Mouse (Mus musculus): Measurements from ENCODE around the gene Rtp4. TPM values are rescaled to one million over a fixed set of nuclear protein-coding genes. Genes with fewer than 3 reads are reported as not detected.
A peak's percentile ranks its signal among the peaks of the same experiment; 100 is the strongest.

The Rtp4 gene
- polyA plus RNA-seq, 1 experiment from 2014 or later, result 5.1 TPM

DNA sequence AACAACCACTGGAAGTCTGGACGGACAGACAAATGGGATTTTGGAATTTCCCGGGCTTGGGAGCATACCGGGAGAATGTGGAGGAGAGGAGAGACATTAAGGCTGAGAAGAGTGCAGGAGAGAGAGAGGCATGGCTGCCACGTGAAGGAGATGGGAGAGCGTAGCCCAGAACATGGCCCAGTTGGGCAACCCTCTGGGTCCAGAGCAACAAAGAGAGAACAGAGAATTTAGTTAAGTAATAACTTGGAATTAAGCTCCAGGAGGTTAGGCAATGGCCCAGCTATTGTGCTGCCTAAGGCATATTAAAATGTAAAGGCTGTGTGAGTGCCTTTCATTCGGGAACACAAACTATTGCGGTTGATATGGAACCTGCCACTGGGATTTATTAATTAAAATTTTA, 86.6 kb downstream of the Rtp4 start:
- Histone ChIP-seq H3K4me3 (no peak overlapping the region), H3K9ac (no peak overlapping the region), H3K4me2 (replicated peaks) (no peak overlapping the region), H3K36me3 (no peaks in the 10 kb centered on the region), H3K4me1 (peaks cover 18% of the 10 kb centered on the region; the same call in 1 of the 2 replicates), H3K27ac (no peak overlapping the region), H3K9me3 (no peaks in the 10 kb centered on the region), H3K27me3 (no peaks in the 10 kb centered on the region)
- WGBS, result 89% methylated on average over 7 of the region's 7 CpGs
- ATAC-seq (ENCODE audit: low FRiP score, low read depth), result no peak

DNA sequence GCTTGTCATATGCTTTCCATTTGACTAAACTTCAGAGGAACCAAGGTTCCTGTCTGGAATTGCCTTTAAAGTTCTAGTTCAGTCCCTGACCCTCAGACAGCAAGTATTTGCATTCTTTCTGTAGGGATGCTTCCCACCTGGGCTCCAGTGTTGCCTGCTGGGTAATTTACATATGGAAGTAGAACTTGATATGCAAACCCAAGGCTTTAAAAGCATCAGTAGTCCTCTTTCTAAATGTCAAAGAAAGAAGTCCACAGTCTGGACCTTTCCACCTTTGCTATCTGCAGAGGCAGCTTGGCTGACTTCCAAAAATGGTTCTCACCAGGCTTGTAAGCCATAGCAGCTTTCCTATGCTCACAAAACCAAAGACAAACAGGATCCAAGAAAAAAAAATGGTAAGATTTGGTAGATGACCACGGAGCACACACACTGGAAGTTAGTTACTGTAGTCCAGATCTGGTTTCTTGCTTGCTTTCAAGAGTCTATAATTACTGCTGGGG, 87.9 kb downstream of the Rtp4 start:
- no peak overlapping the region for H3K4me2 ChIP-seq (replicated peaks)
- H3K27ac ChIP-seq, result no peak overlapping the region
- no peaks in the 10 kb centered on the region for H3K36me3 ChIP-seq
- H3K9me3 ChIP-seq, result no peaks in the 10 kb centered on the region
- H3K27me3 ChIP-seq, result no peaks in the 10 kb centered on the region
- H3K9ac ChIP-seq, result no peak overlapping the region
- H3K4me3 ChIP-seq, result no peak overlapping the region
- H3K4me1 ChIP-seq, result peaks cover 18% of the 10 kb centered on the region; the same call in 1 of the 2 replicates
- no peak for ATAC-seq (ENCODE audit: low FRiP score, low read depth)
- 17% methylated on average over 1 of the region's 1 CpGs for WGBS

DNA sequence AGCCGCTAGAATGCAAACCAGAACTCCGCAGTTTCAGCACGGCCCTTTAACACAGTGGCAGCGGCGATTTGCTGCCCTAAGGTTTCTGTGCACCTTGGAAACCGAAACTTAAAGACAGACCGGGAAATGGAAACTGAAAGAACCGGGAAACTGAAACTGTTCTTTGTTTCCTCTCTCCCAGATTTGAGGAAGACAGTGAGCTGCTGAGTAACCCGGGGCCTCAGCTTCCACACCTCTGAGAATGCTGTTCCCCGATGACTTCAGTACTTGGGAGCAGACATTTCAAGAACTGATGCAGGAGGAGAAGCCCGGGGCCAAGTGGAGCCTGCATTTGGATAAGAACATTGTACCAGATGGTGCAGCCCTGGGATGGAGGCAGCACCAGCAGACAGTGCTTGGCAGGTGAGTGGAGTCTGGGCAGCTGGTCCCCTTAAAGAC, 89.7 kb downstream of the Rtp4 start:
- Histone ChIP-seq H3K4me2 (replicated peaks) (peak overlapping the region; percentile 59), H3K9me3 (no peaks in the 10 kb centered on the region), H3K4me3 (peak overlapping the region; percentile 34), H3K4me1 (peaks cover 18% of the 10 kb centered on the region; the same call in 1 of the 2 replicates), H3K27ac (peak overlapping the region; percentile 55; the same call in 1 of the 2 replicates), H3K36me3 (no peaks in the 10 kb centered on the region), H3K9ac (peak overlapping the region; percentile 51; the same call in 1 of the 2 replicates), H3K27me3 (no peaks in the 10 kb centered on the region)
- 34% methylated on average over 11 of the region's 11 CpGs for WGBS
- ATAC-seq (ENCODE audit: low FRiP score, low read depth), result peak; percentile 44; the same call in 1 of the 2 replicates

DNA sequence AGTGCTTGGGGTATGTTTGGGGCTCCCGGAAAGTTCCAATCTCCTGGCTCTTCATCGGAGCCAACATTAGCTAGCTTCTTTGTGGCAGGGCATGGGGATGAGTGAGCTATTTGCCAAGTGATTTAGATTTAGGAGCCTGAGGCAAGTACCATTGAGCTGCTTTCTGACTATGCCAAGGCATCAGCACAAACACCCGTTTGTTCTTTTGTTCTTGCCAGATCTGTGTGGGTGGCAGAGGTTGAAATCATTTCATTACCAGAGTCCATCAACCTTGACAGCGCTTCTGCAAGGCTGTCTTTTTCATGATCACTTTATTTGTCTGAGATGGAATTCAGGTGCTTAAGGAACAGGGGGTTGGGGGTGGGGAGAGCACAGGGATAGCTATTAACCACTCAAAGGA, 104.1 kb downstream of the Rtp4 start:
- Histone ChIP-seq H3K27me3 (no peaks in the 10 kb centered on the region), H3K4me1 (no peaks in the 10 kb centered on the region), H3K4me3 (no peak overlapping the region), H3K4me2 (replicated peaks) (no peak overlapping the region), H3K27ac (no peak overlapping the region), H3K9ac (no peak overlapping the region), H3K9me3 (no peaks in the 10 kb centered on the region), H3K36me3 (no peaks in the 10 kb centered on the region)
- no peak for ATAC-seq (ENCODE audit: low FRiP score, low read depth)
- WGBS, result 65% methylated on average over 4 of the region's 4 CpGs

DNA sequence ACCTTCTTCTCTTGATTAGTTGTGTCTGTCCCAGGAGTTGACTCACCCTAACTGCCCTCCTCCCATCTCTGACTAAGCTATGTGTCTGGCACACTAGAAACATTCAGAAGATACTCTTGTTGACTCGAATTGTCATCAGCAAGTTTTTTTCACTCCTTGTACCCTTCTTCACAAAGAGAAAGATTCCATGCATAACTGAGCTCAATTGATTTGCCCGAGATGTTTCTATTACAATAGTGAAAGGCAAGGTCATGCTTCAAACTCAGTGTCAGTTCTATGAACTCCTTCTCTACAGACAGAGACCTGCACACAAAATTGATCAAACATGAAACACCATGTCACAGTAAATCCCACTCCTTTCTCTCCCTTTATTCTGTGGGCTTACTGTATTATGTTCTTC, 111.4 kb downstream of the Rtp4 start:
- H3K36me3 ChIP-seq, result no peaks in the 10 kb centered on the region
- no peak for ATAC-seq (ENCODE audit: low FRiP score, low read depth)
- H3K4me2 ChIP-seq (replicated peaks), result no peak overlapping the region
- H3K4me3 ChIP-seq, result no peak overlapping the region
- 80% methylated on average over 2 of the region's 2 CpGs for WGBS
- H3K27ac ChIP-seq, result no peak overlapping the region
- H3K27me3 ChIP-seq, result no peaks in the 10 kb centered on the region
- H3K9me3 ChIP-seq, result no peaks in the 10 kb centered on the region
- H3K4me1 ChIP-seq, result no peaks in the 10 kb centered on the region
- H3K9ac ChIP-seq, result no peak overlapping the region

DNA sequence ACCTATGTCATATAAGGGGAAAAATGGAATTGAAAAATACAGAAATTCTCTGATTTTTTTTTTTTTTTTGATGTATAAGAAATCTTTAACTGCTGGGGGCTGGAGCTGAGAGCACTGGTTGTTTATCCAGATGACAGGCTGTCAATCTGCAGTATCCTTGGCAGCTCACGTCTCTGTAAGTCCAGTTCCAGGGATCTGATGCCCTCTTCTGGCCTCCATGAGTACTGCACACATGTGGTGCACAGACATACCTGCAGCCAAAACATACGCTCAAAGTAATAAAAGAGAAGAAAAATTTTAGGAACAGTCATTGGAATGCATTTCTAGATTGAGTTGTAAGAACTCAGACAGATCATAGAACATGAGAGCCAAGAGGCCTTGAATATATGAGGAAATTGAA, 112.6 kb downstream of the Rtp4 start:
- 64% methylated on average over 2 of the region's 2 CpGs for WGBS
- H3K36me3 ChIP-seq, result no peaks in the 10 kb centered on the region
- H3K4me1 ChIP-seq, result no peaks in the 10 kb centered on the region
- no peak overlapping the region for H3K4me3 ChIP-seq
- ATAC-seq (ENCODE audit: low FRiP score, low read depth), result no peak
- H3K27me3 ChIP-seq, result no peaks in the 10 kb centered on the region
- no peak overlapping the region for H3K27ac ChIP-seq
- no peaks in the 10 kb centered on the region for H3K9me3 ChIP-seq
- no peak overlapping the region for H3K9ac ChIP-seq
- H3K4me2 ChIP-seq (replicated peaks), result no peak overlapping the region

DNA sequence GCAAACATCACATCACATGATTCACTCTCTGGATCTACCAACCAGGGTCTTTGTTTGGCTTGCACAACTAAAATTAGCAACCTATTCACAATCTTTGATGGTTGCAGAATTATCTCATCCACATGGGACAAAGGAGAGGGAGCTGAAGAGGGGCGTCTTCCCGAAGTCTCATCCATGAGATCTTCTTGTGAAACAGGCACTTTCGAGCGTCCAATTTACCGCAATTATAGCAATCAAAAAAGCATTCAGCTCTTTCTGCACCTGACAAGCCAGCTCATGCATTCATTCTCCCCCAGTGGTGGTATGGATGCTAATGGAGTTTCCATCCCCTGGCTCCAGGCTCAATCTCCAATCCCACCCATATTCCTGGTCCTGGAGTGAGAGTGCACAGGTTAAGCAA, 132.9 kb downstream of the Rtp4 start:
- H3K4me1 ChIP-seq, result no peaks in the 10 kb centered on the region
- no peak for ATAC-seq (ENCODE audit: low FRiP score, low read depth)
- WGBS, result 94% methylated on average over 5 of the region's 5 CpGs

DNA sequence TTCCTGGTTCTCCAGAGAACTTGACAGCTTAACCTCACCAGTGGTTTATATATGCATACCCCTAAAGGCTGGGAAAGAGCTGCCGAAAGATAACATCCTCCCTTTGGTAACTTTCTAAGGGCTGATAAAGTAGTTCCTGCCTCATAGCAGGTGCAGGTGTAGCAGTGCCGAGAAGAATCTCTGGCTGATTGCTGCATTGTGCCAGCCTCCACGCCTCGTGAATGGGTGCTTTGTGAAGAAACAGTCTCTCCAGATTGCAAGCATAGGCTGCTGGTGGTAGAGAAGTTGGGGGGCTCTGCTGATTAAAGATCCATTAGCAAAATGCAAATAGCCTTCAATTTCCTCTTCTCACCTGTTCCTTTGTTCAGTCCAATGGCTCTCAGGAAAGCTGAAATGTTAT, 133.4 kb downstream of the Rtp4 start:
- H3K4me1 ChIP-seq, result no peaks in the 10 kb centered on the region
- no peak overlapping the region for H3K27ac ChIP-seq
- ATAC-seq (ENCODE audit: low FRiP score, low read depth), result no peak
- 77% methylated on average over 4 of the region's 4 CpGs for WGBS
- no peaks in the 10 kb centered on the region for H3K36me3 ChIP-seq
- H3K27me3 ChIP-seq, result no peaks in the 10 kb centered on the region
- no peak overlapping the region for H3K9ac ChIP-seq
- no peak overlapping the region for H3K4me2 ChIP-seq (replicated peaks)
- no peak overlapping the region for H3K4me3 ChIP-seq
- H3K9me3 ChIP-seq, result no peaks in the 10 kb centered on the region

More for the DNA sequence above, 132.9 kb downstream of the Rtp4 start:
- Histone ChIP-seq H3K9ac (no peak overlapping the region), H3K27ac (no peak overlapping the region), H3K27me3 (no peaks in the 10 kb centered on the region), H3K9me3 (no peaks in the 10 kb centered on the region), H3K4me3 (no peak overlapping the region), H3K36me3 (no peaks in the 10 kb centered on the region), H3K4me2 (replicated peaks) (no peak overlapping the region)

DNA sequence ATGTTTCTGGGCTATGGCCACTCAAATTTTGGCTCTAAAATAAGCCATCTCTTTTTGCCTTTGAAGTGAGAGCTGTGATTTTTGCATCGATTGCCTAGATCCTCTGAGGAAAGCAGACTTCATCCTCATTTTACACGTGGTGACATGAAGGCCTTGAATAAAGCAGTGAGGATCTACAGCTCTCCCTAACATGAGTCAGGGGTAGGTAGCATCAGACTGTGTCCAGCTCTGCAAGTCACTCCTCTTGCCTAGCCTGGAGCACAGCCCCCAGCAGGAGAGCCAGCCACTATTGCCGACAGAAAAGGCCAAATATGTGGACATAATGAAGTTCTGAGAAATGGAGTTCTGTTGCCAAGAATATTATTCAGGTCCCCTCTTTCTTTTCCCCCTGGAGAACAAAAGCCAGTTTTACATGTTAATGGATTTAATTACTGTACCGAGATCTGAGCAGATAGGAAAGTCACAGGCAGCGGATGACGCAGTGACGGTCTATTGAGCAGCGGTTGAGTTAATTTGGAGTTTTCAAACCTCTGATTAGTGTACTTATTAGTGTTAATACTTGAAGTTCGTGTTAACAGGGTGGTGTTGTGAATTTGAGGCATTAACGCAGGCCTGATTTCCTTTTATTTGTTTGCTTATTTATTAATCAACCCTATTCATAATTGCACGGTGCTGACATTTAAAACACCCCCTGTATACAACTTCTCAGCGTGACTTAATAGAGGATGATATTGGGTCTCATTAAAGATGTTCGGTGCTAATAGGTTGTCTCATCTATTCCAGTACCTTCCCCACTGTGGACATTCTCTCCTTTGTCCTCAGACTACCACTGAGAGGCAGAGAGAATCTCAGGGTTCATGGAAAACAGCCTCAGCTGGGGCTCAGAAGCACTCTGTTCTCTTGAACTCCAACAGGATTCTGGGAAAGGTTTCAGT, 139.8 kb downstream of the Rtp4 start:
- Histone ChIP-seq H3K9ac (no peak overlapping the region), H3K36me3 (no peaks in the 10 kb centered on the region), H3K4me2 (replicated peaks) (no peak overlapping the region), H3K4me1 (no peaks in the 10 kb centered on the region), H3K9me3 (no peaks in the 10 kb centered on the region), H3K27me3 (no peaks in the 10 kb centered on the region), H3K4me3 (no peak overlapping the region), H3K27ac (no peak overlapping the region)
- ATAC-seq (ENCODE audit: low FRiP score, low read depth), result no peak
- WGBS, result 75% methylated on average over 13 of the region's 13 CpGs

Other genes with a start within 250 kb of the Rtp4 start
- gene Rtp1, start 91.2 kb upstream of the Rtp4 start, polyA plus RNA-seq (2015; fragmentation: Nextera tagmentation; extraction: Ambion mirVana), result not detected in 2 replicates
- 8.1 and 8.8 TPM in 2 replicates for gene Masp1, start 524 bp downstream of the Rtp4 start, polyA plus RNA-seq (2015; fragmentation: Nextera tagmentation; extraction: Ambion mirVana)